Mouse (Mus musculus): Measurements from ENCODE around the gene D17H6S53E. TPM values are rescaled to one million over a fixed set of nuclear protein-coding genes. Genes with fewer than 3 reads are reported as not detected.

The D17H6S53E gene
- polyA plus RNA-seq (2012; rRNA removed) (5.7 and 6.6 TPM in 2 replicates), polyA plus RNA-seq (2014; fragmentation: Nextera tagmentation; extraction: Ambion mirVana) (6.4 and 8.2 TPM in 2 replicates)

DNA sequence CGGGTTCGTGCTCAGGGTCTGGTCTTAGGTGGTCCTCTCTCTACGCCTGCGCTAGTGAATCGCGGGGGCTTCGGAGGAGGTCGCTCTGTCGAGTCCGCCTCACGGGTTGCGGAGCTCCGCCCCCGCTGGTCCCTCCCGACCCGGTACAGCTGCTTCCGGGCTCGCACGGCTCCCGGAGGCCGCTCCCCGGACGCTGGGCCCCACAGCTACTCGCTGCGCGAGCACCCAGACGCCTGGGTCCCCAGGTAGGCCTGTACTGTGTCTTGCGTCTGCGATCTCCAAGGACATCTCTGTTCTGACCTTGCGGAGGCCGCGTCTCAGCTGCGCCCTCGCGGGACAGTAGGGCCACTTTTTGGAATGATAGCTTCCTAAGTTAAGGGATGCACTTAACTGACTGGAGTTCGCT, at the start of gene D17H6S53E:
Gene D17H6S53E, plus strand, starts transcription at position 168 of the 406 bp plus-strand sequence.
- Histone ChIP-seq H3K27me3 (ENCODE audit: control insufficient read depth, insufficient read depth, low read length) (no peaks in the 10 kb centered on the region), H3K4me2 (replicated peaks; ENCODE audit: low read depth, low read length, severe bottlenecking) (peak within 1 kb of the TSS; percentile 84), H3K4me1 (ENCODE audit: control insufficient read depth, insufficient read depth, low read length) (peaks cover 16% of the 10 kb centered on the region), H3K9ac (ENCODE audit: low read depth, low read length, severe bottlenecking) (peak within 1 kb of the TSS; percentile 77), H3K4me3 (replicated peaks; ENCODE audit: low read length) (peak within 1 kb of the TSS; percentile 62), H3K36me3 (ENCODE audit: control insufficient read depth, insufficient read depth, low read length) (peaks cover 25% of the 10 kb centered on the region), H3K9me3 (ENCODE audit: control insufficient read depth, low read length) (no peaks in the 10 kb centered on the region), H3K27ac (replicated peaks; ENCODE audit: low read depth, low read length) (peak within 1 kb of the TSS; percentile 74)
- under 1% methylated on average over 24 of the region's 36 CpGs for WGBS
- TF ChIP-seq POLR2A (IDR thresholded peaks at IDR 0.05; ENCODE audit: borderline replicate concordance, extremely low read depth, insufficient read depth, insufficient read length), result peak; percentile 62; the same call in 1 of the 2 replicates
- ATAC-seq (ENCODE audit: low FRiP score, low read depth) (peak; percentile 60), DNase-seq (ENCODE audit: low spot score) (peak; percentile 66)

DNA sequence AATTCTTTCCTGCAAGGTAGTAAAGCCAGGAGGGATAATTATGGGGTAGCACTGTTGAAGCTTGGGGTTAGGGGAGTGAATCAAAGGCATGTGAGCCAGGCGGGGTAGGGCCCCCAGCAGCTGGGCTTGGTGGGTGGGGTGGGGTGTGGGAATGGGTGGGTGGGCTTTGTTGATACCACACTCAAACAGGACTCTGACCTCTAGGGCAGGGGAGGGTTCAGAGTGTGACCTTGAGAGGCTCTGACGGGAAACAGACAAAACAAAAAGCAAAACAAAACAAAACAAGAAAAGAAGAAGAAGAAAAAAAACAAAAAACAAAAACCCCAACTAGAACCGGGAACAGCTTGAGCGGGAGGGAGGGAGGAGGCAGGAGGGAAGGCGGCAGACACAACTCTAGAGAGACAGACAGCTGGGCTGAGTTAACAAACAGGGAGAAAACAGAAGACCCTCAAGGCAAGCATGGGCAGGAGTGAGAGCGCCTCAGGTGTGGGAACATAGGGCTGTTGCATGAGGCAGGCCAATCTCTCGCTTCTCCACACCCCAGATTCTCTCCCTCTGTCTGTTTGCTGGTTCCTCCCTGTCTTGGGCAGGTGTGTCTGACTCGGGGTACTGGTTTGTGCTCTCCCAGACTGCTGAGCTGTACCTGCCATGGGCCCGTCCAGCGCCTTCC, 49.5 kb upstream of the D17H6S53E start, which contains the start of gene Ly6g6e:
Gene Ly6g6e, plus strand, starts transcription at position 396 of the 670 bp plus-strand sequence.
- H3K9me3 ChIP-seq (ENCODE audit: control insufficient read depth, low read length), result no peaks in the 10 kb centered on the region
- H3K9ac ChIP-seq (ENCODE audit: low read depth, low read length, severe bottlenecking), result 0 out of 2 replicates have a peak within 1 kb of the TSS, but pooled peaks have one; percentile 18
- no peak for DNase-seq (ENCODE audit: low spot score)
- H3K4me1 ChIP-seq (ENCODE audit: control insufficient read depth, insufficient read depth, low read length), result peaks cover 8% of the 10 kb centered on the region; the same call in 1 of the 2 replicates
- no peaks in the 10 kb centered on the region for H3K27me3 ChIP-seq (ENCODE audit: control insufficient read depth, insufficient read depth, low read length)
- 20% methylated on average over 10 of the region's 10 CpGs for WGBS
- H3K27ac ChIP-seq (replicated peaks; ENCODE audit: low read depth, low read length), result no peak within 1 kb of the TSS
- H3K4me2 ChIP-seq (replicated peaks; ENCODE audit: low read depth, low read length, severe bottlenecking), result no peak within 1 kb of the TSS
- no peak for TF ChIP-seq POLR2A (IDR thresholded peaks at IDR 0.05; ENCODE audit: borderline replicate concordance, extremely low read depth, insufficient read depth, insufficient read length)
- no peak for ATAC-seq (ENCODE audit: low FRiP score, low read depth)
- no peak within 1 kb of the TSS for H3K4me3 ChIP-seq (replicated peaks; ENCODE audit: low read length)
- no peaks in the 10 kb centered on the region for H3K36me3 ChIP-seq (ENCODE audit: control insufficient read depth, insufficient read depth, low read length)

DNA sequence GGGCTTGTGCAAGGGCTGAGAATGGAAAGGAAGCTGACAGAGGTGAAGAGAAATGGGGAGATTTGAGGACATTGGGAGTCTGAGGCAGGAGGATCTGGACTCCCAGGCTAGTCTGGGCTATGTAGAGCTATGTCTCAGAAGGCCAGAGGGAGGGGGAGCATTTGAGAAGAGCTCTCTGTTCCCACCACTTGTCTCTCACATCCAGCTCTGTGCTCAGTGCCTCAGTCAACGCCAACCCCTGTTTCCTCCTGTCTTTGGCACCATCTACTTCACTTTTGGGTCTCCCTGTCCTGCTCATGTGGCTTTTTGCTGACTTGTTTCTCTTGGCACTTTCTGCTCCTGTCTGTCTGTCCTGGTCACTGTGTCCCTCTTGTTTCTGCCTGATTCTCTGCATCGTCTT, 48.9 kb upstream of the D17H6S53E start:
- Histone ChIP-seq H3K4me2 (replicated peaks; ENCODE audit: low read depth, low read length, severe bottlenecking) (no peak overlapping the region), H3K4me3 (replicated peaks; ENCODE audit: low read length) (no peak overlapping the region), H3K27ac (replicated peaks; ENCODE audit: low read depth, low read length) (no peak overlapping the region), H3K4me1 (ENCODE audit: control insufficient read depth, insufficient read depth, low read length) (peaks cover 8% of the 10 kb centered on the region; the same call in 1 of the 2 replicates), H3K9ac (ENCODE audit: low read depth, low read length, severe bottlenecking) (no peak overlapping the region), H3K36me3 (ENCODE audit: control insufficient read depth, insufficient read depth, low read length) (no peaks in the 10 kb centered on the region), H3K9me3 (ENCODE audit: control insufficient read depth, low read length) (no peaks in the 10 kb centered on the region), H3K27me3 (ENCODE audit: control insufficient read depth, insufficient read depth, low read length) (no peaks in the 10 kb centered on the region)
- ATAC-seq (ENCODE audit: low FRiP score, low read depth) (no peak), DNase-seq (ENCODE audit: low spot score) (no peak)
- WGBS, result 30% methylated on average over 2 of the region's 2 CpGs
- no peak for TF ChIP-seq POLR2A (IDR thresholded peaks at IDR 0.05; ENCODE audit: borderline replicate concordance, extremely low read depth, insufficient read depth, insufficient read length)

DNA sequence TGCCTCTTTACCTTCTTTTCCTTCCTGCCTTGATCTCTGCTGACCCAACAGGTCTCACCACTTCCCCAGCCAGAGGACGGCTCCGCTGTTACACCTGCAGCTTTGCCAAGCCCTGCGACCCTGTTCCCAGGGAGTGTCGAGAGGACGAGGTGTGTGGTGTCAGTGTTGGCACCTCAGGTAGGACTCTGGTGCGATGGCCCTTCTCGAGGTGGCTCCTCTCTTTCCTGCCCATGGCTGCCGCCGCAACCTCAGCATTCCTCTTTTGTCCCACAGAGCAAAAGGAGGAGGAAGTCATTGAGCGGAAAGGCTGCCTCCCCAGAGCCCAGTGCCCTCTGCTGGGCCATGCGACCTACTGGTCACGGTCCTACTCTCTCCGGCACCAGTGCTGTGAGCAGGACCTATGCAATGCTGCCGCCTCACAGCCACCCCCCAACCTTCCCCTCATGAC, 48.4 kb upstream of the D17H6S53E start, which contains the start of gene Ly6g6d:
Gene Ly6g6d, minus strand, starts transcription at position 280 of the 448 bp plus-strand sequence.
- no peak within 1 kb of the TSS for H3K4me2 ChIP-seq (replicated peaks; ENCODE audit: low read depth, low read length, severe bottlenecking)
- no peak within 1 kb of the TSS for H3K4me3 ChIP-seq (replicated peaks; ENCODE audit: low read length)
- ATAC-seq (ENCODE audit: low FRiP score, low read depth) (no peak), DNase-seq (ENCODE audit: low spot score) (no peak)
- H3K4me1 ChIP-seq (ENCODE audit: control insufficient read depth, insufficient read depth, low read length), result peaks cover 8% of the 10 kb centered on the region; the same call in 1 of the 2 replicates
- no peaks in the 10 kb centered on the region for H3K36me3 ChIP-seq (ENCODE audit: control insufficient read depth, insufficient read depth, low read length)
- 12% methylated on average over 14 of the region's 14 CpGs for WGBS
- H3K9ac ChIP-seq (ENCODE audit: low read depth, low read length, severe bottlenecking), result 0 out of 2 replicates have a peak within 1 kb of the TSS, but pooled peaks have one; percentile 18
- no peaks in the 10 kb centered on the region for H3K27me3 ChIP-seq (ENCODE audit: control insufficient read depth, insufficient read depth, low read length)
- H3K27ac ChIP-seq (replicated peaks; ENCODE audit: low read depth, low read length), result no peak within 1 kb of the TSS
- no peaks in the 10 kb centered on the region for H3K9me3 ChIP-seq (ENCODE audit: control insufficient read depth, low read length)
- TF ChIP-seq POLR2A (IDR thresholded peaks at IDR 0.05; ENCODE audit: borderline replicate concordance, extremely low read depth, insufficient read depth, insufficient read length), result no peak

DNA sequence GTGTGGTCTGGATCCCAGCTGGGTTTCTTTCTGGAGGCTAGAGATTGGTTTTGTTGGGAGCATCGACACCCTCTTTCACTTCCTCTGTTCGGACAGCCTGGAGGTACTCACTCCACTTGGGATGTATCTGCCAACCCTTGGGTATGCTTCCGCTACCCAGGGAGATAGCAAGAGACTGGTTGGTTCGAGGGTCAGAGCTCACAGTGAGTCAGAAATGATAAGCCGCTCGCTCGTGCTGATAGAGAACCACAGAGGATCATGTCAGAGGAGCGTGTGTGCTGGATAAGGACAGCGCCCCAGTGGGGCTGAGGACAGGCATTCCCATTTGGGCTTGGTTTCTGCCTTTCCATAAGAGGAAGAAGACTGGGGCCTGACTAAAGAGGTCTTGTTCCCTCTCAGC, 46.4 kb upstream of the D17H6S53E start:
- 72% methylated on average over 9 of the region's 9 CpGs for WGBS
- H3K4me1 ChIP-seq (ENCODE audit: control insufficient read depth, insufficient read depth, low read length), result peaks cover 5% of the 10 kb centered on the region; the same call in 1 of the 2 replicates
- H3K4me3 ChIP-seq (replicated peaks; ENCODE audit: low read length), result no peak overlapping the region
- no peak overlapping the region for H3K4me2 ChIP-seq (replicated peaks; ENCODE audit: low read depth, low read length, severe bottlenecking)
- no peak for ATAC-seq (ENCODE audit: low FRiP score, low read depth)
- H3K9me3 ChIP-seq (ENCODE audit: control insufficient read depth, low read length), result no peaks in the 10 kb centered on the region
- H3K27ac ChIP-seq (replicated peaks; ENCODE audit: low read depth, low read length), result no peak overlapping the region
- no peaks in the 10 kb centered on the region for H3K36me3 ChIP-seq (ENCODE audit: control insufficient read depth, insufficient read depth, low read length)
- DNase-seq (ENCODE audit: low spot score), result no peak
- no peak overlapping the region for H3K9ac ChIP-seq (ENCODE audit: low read depth, low read length, severe bottlenecking)
- no peak for TF ChIP-seq POLR2A (IDR thresholded peaks at IDR 0.05; ENCODE audit: borderline replicate concordance, extremely low read depth, insufficient read depth, insufficient read length)
- no peaks in the 10 kb centered on the region for H3K27me3 ChIP-seq (ENCODE audit: control insufficient read depth, insufficient read depth, low read length)

Data from limb, embryonic 14.5 days (tissue).